Mouse (Mus musculus) forebrain, postnatal 0 days (tissue): ENCODE results near the gene Snd1. TPM values are rescaled to one million over a fixed set of nuclear protein-coding genes. Genes with fewer than 3 reads are reported as not detected.
A peak's percentile ranks its signal among the peaks of the same experiment; 100 is the strongest.

Source experiments
- ATAC-seq: fragments of 200-750 bp; cut with Nextera tagmentation; 2 replicates; pipeline ENCODE4 v1.8.0; 2017; ENCODE audit warnings: mild to moderate bottlenecking, moderate library complexity
- DNase-seq: peaks from one replicate; pipeline ENCODE4 v3.0.0-alpha.2; 2015
- H3K27ac ChIP-seq: fragments of 300-500 bp; sonication (generic); 2 replicates; pipeline ENCODE4 v1.5.1; 2014; ENCODE audit warnings: low read depth, mild to moderate bottlenecking, antibody characterized with exemption, low read length, moderate library complexity, mixed read lengths
- H3K27me3 ChIP-seq: fragments of 300-500 bp; sonication (generic); 2 replicates; pipeline ENCODE4 v1.6.1; 2014; ENCODE audit warnings: mild to moderate bottlenecking, low read length, mixed read lengths; ENCODE audit not compliant: insufficient read depth
- H3K36me3 ChIP-seq: fragments of 300-500 bp; sonication (generic); 2 replicates; pipeline ENCODE4 v1.6.1; 2014; ENCODE audit warnings: mild to moderate bottlenecking, moderate library complexity; ENCODE audit not compliant: insufficient read depth
- H3K4me1 ChIP-seq: fragments of 300-500 bp; sonication (generic); 2 replicates; pipeline ENCODE4 v1.6.1; 2014; ENCODE audit warnings: antibody characterized with exemption; ENCODE audit not compliant: insufficient read depth
- H3K4me2 ChIP-seq: fragments of 300-500 bp; sonication (generic); 2 replicates; pipeline ENCODE4 v1.6.1; 2014; ENCODE audit warnings: low read depth, mild to moderate bottlenecking, moderate library complexity
- H3K4me3 ChIP-seq: fragments of 300-500 bp; sonication (generic); 2 replicates; pipeline ENCODE4 v1.5.1; 2014; ENCODE audit warnings: low read depth, low read length, mixed read lengths
- H3K9ac ChIP-seq: fragments of 300-500 bp; sonication (generic); 2 replicates; pipeline ENCODE4 v1.6.1; 2014; ENCODE audit warnings: mild to moderate bottlenecking
- H3K9me3 ChIP-seq: fragments of 300-500 bp; sonication (generic); 2 replicates; pipeline ENCODE4 v1.6.1; 2016; ENCODE audit warnings: low read length
- CTCF ChIP-seq: sonication (generic); IDR thresholded peaks from 2 replicates; pipeline ENCODE4 v1.5.1; 2016; ENCODE audit warnings: antibody characterized with exemption, control low read depth, low read depth
- WGBS: fragments of 180-500 bp; shearing (Covaris S2); extraction: QIAGEN DNeasy Blood & Tissue Kit; methylation state at CpG from one replicate; pipeline ENCODE4 v1.1.7; 2014; 5-methylcytosine and 5-hydroxymethylcytosine counted together
- polyA plus RNA-seq: library from polyadenylated mRNA; unstranded; fragments of >200 nt; fragmentation: Nextera tagmentation; extraction: Ambion mirVana; gene quantifications from 2 replicates; pipeline ENCODE4 v1.2.1, GENCODE M21; 2015
- total RNA-seq: library from RNA; depleted of rRNA; stranded (reverse); fragments of >200 nt; gene quantifications from 2 replicates; pipeline ENCODE4 v1.2.3, GENCODE M21; 2014

Gene Snd1
- total and polyA plus RNA-seq, 2 experiments from 2014 or later, result 72.4 to 90.8 TPM

GRCm38 (mm10) chr6:28891480-28891879 lies 416.5 kb downstream of the Snd1 start:
- Histone ChIP-seq H3K4me3 (no peak overlapping the region), H3K36me3 (peaks cover 16% of the 10 kb centered on the region; the same call in 1 of the 2 replicates), H3K4me2 (no peak overlapping the region), H3K27ac (no peak overlapping the region), H3K4me1 (peaks cover 8% of the 10 kb centered on the region), H3K9me3 (no peaks in the 10 kb centered on the region), H3K27me3 (no peaks in the 10 kb centered on the region), H3K9ac (no peak overlapping the region)
- no peak for DNase-seq
- ATAC-seq, result peak; percentile 18; the same call in 1 of the 2 replicates
- no peak for TF ChIP-seq CTCF
- WGBS, result 25% methylated on average over 9 of the region's 9 CpGs

- Histone ChIP-seq H3K4me3 (no peak overlapping the region), H3K4me1 (peaks cover 7% of the 10 kb centered on the region), H3K27me3 (no peaks in the 10 kb centered on the region), H3K36me3 (peaks cover 6% of the 10 kb centered on the region; the same call in 1 of the 2 replicates), H3K9me3 (no peaks in the 10 kb centered on the region), H3K9ac (no peak overlapping the region), H3K27ac (no peak overlapping the region), H3K4me2 (no peak overlapping the region)
- WGBS, result 45% methylated on average over 12 of the region's 12 CpGs
- DNase-seq (no peak), ATAC-seq (no peak)
- TF ChIP-seq CTCF, result no peak
Observed at GRCm38 (mm10) chr6:28895004-28895515, 420.1 kb downstream of the Snd1 start.

- ATAC-seq, result no peak
- DNase-seq, result no peak
- no peak overlapping the region for H3K9ac ChIP-seq
- no peak for TF ChIP-seq CTCF
- peaks cover under 1% of the 10 kb centered on the region; the same call in 1 of the 2 replicates for H3K4me1 ChIP-seq
- 77% methylated on average over 6 of the region's 6 CpGs for WGBS
- H3K4me3 ChIP-seq, result no peak overlapping the region
- H3K27ac ChIP-seq, result no peak overlapping the region
- no peaks in the 10 kb centered on the region for H3K9me3 ChIP-seq
- H3K36me3 ChIP-seq, result peaks cover 6% of the 10 kb centered on the region; the same call in 1 of the 2 replicates
- no peaks in the 10 kb centered on the region for H3K27me3 ChIP-seq
- H3K4me2 ChIP-seq, result no peak overlapping the region
Observed at GRCm38 (mm10) chr6:28895726-28896125, 420.8 kb downstream of the Snd1 start.

GRCm38 (mm10) chr6:28896762-28897320 lies 421.9 kb downstream of the Snd1 start:
- Histone ChIP-seq H3K36me3 (peaks cover 6% of the 10 kb centered on the region; the same call in 1 of the 2 replicates), H3K9me3 (no peaks in the 10 kb centered on the region), H3K27me3 (no peaks in the 10 kb centered on the region), H3K9ac (no peak overlapping the region), H3K4me3 (no peak overlapping the region), H3K27ac (no peak overlapping the region), H3K4me2 (no peak overlapping the region), H3K4me1 (no peaks in the 10 kb centered on the region)
- TF ChIP-seq CTCF, result no peak
- DNase-seq (no peak), ATAC-seq (no peak)
- WGBS, result 63% methylated on average over 5 of the region's 5 CpGs

GRCm38 (mm10) chr6:28897326-28898085 lies 422.6 kb downstream of the Snd1 start:
- Histone ChIP-seq H3K36me3 (0 out of 2 replicates have a peak, but pooled peaks cover 3% of the 10 kb centered on the region), H3K4me1 (no peaks in the 10 kb centered on the region), H3K4me3 (no peak overlapping the region), H3K27me3 (no peaks in the 10 kb centered on the region), H3K9me3 (no peaks in the 10 kb centered on the region), H3K9ac (no peak overlapping the region), H3K4me2 (no peak overlapping the region), H3K27ac (no peak overlapping the region)
- DNase-seq (no peak), ATAC-seq (no peak)
- WGBS, result 61% methylated on average over 11 of the region's 11 CpGs
- no peak for TF ChIP-seq CTCF

- TF ChIP-seq CTCF, result peak; percentile 72
- no peak overlapping the region for H3K4me2 ChIP-seq
- no peaks in the 10 kb centered on the region for H3K27me3 ChIP-seq
- 0 out of 2 replicates have a peak, but pooled peaks cover 3% of the 10 kb centered on the region for H3K36me3 ChIP-seq
- peak; percentile 24; the same call in 1 of the 2 replicates for ATAC-seq
- H3K4me1 ChIP-seq, result no peaks in the 10 kb centered on the region
- no peak overlapping the region for H3K4me3 ChIP-seq
- H3K9me3 ChIP-seq, result no peaks in the 10 kb centered on the region
- WGBS, result 15% methylated on average over 10 of the region's 10 CpGs
- H3K27ac ChIP-seq, result no peak overlapping the region
- DNase-seq, result no peak
- H3K9ac ChIP-seq, result no peak overlapping the region
Observed at GRCm38 (mm10) chr6:28898836-28899235, 423.9 kb downstream of the Snd1 start.

GRCm38 (mm10) chr6:28902573-28902972 lies 427.6 kb downstream of the Snd1 start:
- no peak overlapping the region for H3K4me3 ChIP-seq
- DNase-seq (no peak), ATAC-seq (no peak)
- no peaks in the 10 kb centered on the region for H3K9me3 ChIP-seq
- no peaks in the 10 kb centered on the region for H3K36me3 ChIP-seq
- H3K4me1 ChIP-seq, result no peaks in the 10 kb centered on the region
- no peak overlapping the region for H3K9ac ChIP-seq
- H3K27ac ChIP-seq, result no peak overlapping the region
- H3K27me3 ChIP-seq, result no peaks in the 10 kb centered on the region
- TF ChIP-seq CTCF, result no peak
- WGBS, result 75% methylated on average over 2 of the region's 2 CpGs
- no peak overlapping the region for H3K4me2 ChIP-seq
